Mouse (Mus musculus) embryonic facial prominence, embryonic 15.5 days (tissue): ENCODE measurements around the gene Rbm20. TPM values are rescaled to one million over a fixed set of nuclear protein-coding genes. Genes with fewer than 3 reads are reported as not detected.

Experiments
- ATAC-seq: fragments of 200-750 bp; cut with Nextera tagmentation; 2 replicates; pipeline ENCODE4 v1.8.0; 2017; ENCODE audit warnings: low read depth, moderate TSS enrichment; ENCODE audit not compliant: insufficient number of reproducible peaks, low FRiP score, low TSS enrichment
- H3K27ac ChIP-seq: fragments of 300-500 bp; sonication (generic); replicated peaks from 2 replicates; pipeline ENCODE4 v1.5.1; 2015; ENCODE audit warnings: mild to moderate bottlenecking, inconsistent platforms
- H3K27me3 ChIP-seq: fragments of 300-500 bp; sonication (generic); 2 replicates; pipeline ENCODE4 v1.6.1; 2015; ENCODE audit warnings: inconsistent platforms
- H3K36me3 ChIP-seq: fragments of 300-500 bp; sonication (generic); 2 replicates; pipeline ENCODE4 v1.6.1; 2015; ENCODE audit warnings: mild to moderate bottlenecking, inconsistent platforms
- H3K4me1 ChIP-seq: fragments of 300-500 bp; sonication (generic); 2 replicates; pipeline ENCODE4 v1.6.1; 2015; ENCODE audit warnings: inconsistent platforms
- H3K4me2 ChIP-seq: fragments of 300-500 bp; sonication (generic); replicated peaks from 2 replicates; pipeline ENCODE4 v1.6.1; 2015; ENCODE audit warnings: mild to moderate bottlenecking, inconsistent platforms
- H3K4me3 ChIP-seq: fragments of 300-500 bp; sonication (generic); replicated peaks from 2 replicates; pipeline ENCODE4 v1.5.1; 2015; ENCODE audit warnings: mild to moderate bottlenecking, inconsistent platforms
- H3K9ac ChIP-seq: fragments of 300-500 bp; sonication (generic); 2 replicates; pipeline ENCODE4 v1.6.1; 2015; ENCODE audit warnings: inconsistent platforms
- H3K9me3 ChIP-seq: fragments of 300-500 bp; sonication (generic); replicated peaks from 2 replicates; pipeline ENCODE4 v1.6.1; 2016; ENCODE audit warnings: inconsistent platforms
- WGBS: fragments of 180-500 bp; shearing (Covaris S2); methylation state at CpG from one replicate; pipeline ENCODE4 v1.1.7; 2015; 5-methylcytosine and 5-hydroxymethylcytosine counted together
- polyA plus RNA-seq: library from polyadenylated mRNA; unstranded; fragments of >200 nt; fragmentation: Nextera tagmentation; extraction: Ambion mirVana; gene quantifications from 2 replicates; pipeline ENCODE4 v1.2.1, GENCODE M21; 2015

Rbm20 gene
- polyA plus RNA-seq, 1 experiment from 2014 or later: 5.5 TPM

- Histone ChIP-seq H3K4me3 (no peak overlapping the region), H3K27me3 (no peaks in the 10 kb centered on the region), H3K9ac (no peak overlapping the region), H3K27ac (peak overlapping the region; percentile 80; the same call in 1 of the 2 replicates), H3K4me1 (peaks cover 27% of the 10 kb centered on the region), H3K9me3 (no peaks in the 10 kb centered on the region), H3K4me2 (no peak overlapping the region), H3K36me3 (no peaks in the 10 kb centered on the region)
- WGBS: 39% methylated on average over 6 of the region's 6 CpGs
- no peak for ATAC-seq
Observed at GRCm38 (mm10) chr19:53839837-53840236, 162.7 kb downstream of the Rbm20 start.

GRCm38 (mm10) chr19:53841915-53842314 is 164.8 kb downstream of the Rbm20 start:
- H3K27ac ChIP-seq: no peak overlapping the region
- H3K27me3 ChIP-seq: no peaks in the 10 kb centered on the region
- H3K9me3 ChIP-seq: no peaks in the 10 kb centered on the region
- H3K9ac ChIP-seq: no peak overlapping the region
- WGBS: 75% methylated on average over 8 of the region's 8 CpGs
- no peaks in the 10 kb centered on the region for H3K36me3 ChIP-seq
- ATAC-seq: no peak
- peaks cover 23% of the 10 kb centered on the region for H3K4me1 ChIP-seq
- H3K4me2 ChIP-seq: no peak overlapping the region
- H3K4me3 ChIP-seq: no peak overlapping the region

- ATAC-seq: no peak
- Histone ChIP-seq H3K36me3 (no peaks in the 10 kb centered on the region), H3K4me3 (no peak overlapping the region), H3K27me3 (no peaks in the 10 kb centered on the region), H3K4me2 (no peak overlapping the region), H3K9me3 (no peaks in the 10 kb centered on the region), H3K4me1 (peaks cover 18% of the 10 kb centered on the region), H3K9ac (no peak overlapping the region), H3K27ac (no peak overlapping the region)
- WGBS: 83% methylated on average over 8 of the region's 8 CpGs
Observed at GRCm38 (mm10) chr19:53843972-53844371, 166.9 kb downstream of the Rbm20 start.

GRCm38 (mm10) chr19:53848272-53848995 is 171.3 kb downstream of the Rbm20 start:
- Histone ChIP-seq H3K9ac (no peak overlapping the region), H3K9me3 (no peaks in the 10 kb centered on the region), H3K27ac (no peak overlapping the region), H3K4me2 (no peak overlapping the region), H3K27me3 (no peaks in the 10 kb centered on the region), H3K4me3 (no peak overlapping the region), H3K4me1 (peaks cover 40% of the 10 kb centered on the region), H3K36me3 (no peaks in the 10 kb centered on the region)
- ATAC-seq: no peak
- 76% methylated on average over 10 of the region's 10 CpGs for WGBS

GRCm38 (mm10) chr19:53850166-53850922 is 173.2 kb downstream of the Rbm20 start:
- Histone ChIP-seq H3K4me2 (peak overlapping the region; percentile 0; the same call in 1 of the 2 replicates), H3K27ac (peak overlapping the region; percentile 85), H3K27me3 (no peaks in the 10 kb centered on the region), H3K4me1 (peaks cover 48% of the 10 kb centered on the region), H3K9ac (no peak overlapping the region), H3K9me3 (no peaks in the 10 kb centered on the region), H3K36me3 (no peaks in the 10 kb centered on the region), H3K4me3 (no peak overlapping the region)
- 21% methylated on average over 18 of the region's 18 CpGs for WGBS
- 0 out of 2 replicates have a peak, but pooled peaks have one; percentile 16 for ATAC-seq

GRCm38 (mm10) chr19:53851352-53851751 is 174.2 kb downstream of the Rbm20 start:
- no peak overlapping the region for H3K9ac ChIP-seq
- H3K4me3 ChIP-seq: no peak overlapping the region
- no peak for ATAC-seq
- H3K27me3 ChIP-seq: no peaks in the 10 kb centered on the region
- no peaks in the 10 kb centered on the region for H3K9me3 ChIP-seq
- H3K4me1 ChIP-seq: peaks cover 54% of the 10 kb centered on the region
- no peaks in the 10 kb centered on the region for H3K36me3 ChIP-seq
- peak overlapping the region; percentile 85 for H3K27ac ChIP-seq
- no peak overlapping the region for H3K4me2 ChIP-seq
- 58% methylated on average over 13 of the region's 13 CpGs for WGBS

- 76% methylated on average over 14 of the region's 14 CpGs for WGBS
- ATAC-seq: no peak
Observed at GRCm38 (mm10) chr19:53851826-53852698, 175.0 kb downstream of the Rbm20 start.

GRCm38 (mm10) chr19:53852699-53853451 is 175.8 kb downstream of the Rbm20 start:
- Histone ChIP-seq H3K9ac (no peak overlapping the region), H3K36me3 (no peaks in the 10 kb centered on the region), H3K4me3 (no peak overlapping the region), H3K27me3 (no peaks in the 10 kb centered on the region), H3K27ac (peak overlapping the region; percentile 85), H3K4me1 (peaks cover 61% of the 10 kb centered on the region), H3K9me3 (no peaks in the 10 kb centered on the region), H3K4me2 (peak overlapping the region; percentile 32)
- 34% methylated on average over 15 of the region's 15 CpGs for WGBS
- ATAC-seq: peak; percentile 53

More at GRCm38 (mm10) chr19:53851826-53852698, 175.0 kb downstream of the Rbm20 start:
- no peaks in the 10 kb centered on the region for H3K9me3 ChIP-seq
- H3K36me3 ChIP-seq: no peaks in the 10 kb centered on the region
- no peak overlapping the region for H3K4me3 ChIP-seq
- peaks cover 54% of the 10 kb centered on the region for H3K4me1 ChIP-seq
- no peaks in the 10 kb centered on the region for H3K27me3 ChIP-seq
- peak overlapping the region; percentile 85 for H3K27ac ChIP-seq
- no peak overlapping the region for H3K9ac ChIP-seq
- H3K4me2 ChIP-seq: peak overlapping the region; percentile 32; the same call in 1 of the 2 replicates

- ATAC-seq: no peak
- no peak overlapping the region for H3K27ac ChIP-seq
Observed at GRCm38 (mm10) chr19:53854978-53855377, 177.9 kb downstream of the Rbm20 start.

GRCm38 (mm10) chr19:53855781-53856180 is 178.7 kb downstream of the Rbm20 start:
- ATAC-seq: no peak

More at GRCm38 (mm10) chr19:53854978-53855377, 177.9 kb downstream of the Rbm20 start:
- Histone ChIP-seq H3K4me2 (no peak overlapping the region), H3K27me3 (no peaks in the 10 kb centered on the region), H3K4me3 (no peak overlapping the region), H3K4me1 (peaks cover 76% of the 10 kb centered on the region), H3K9ac (no peak overlapping the region), H3K9me3 (no peaks in the 10 kb centered on the region), H3K36me3 (no peaks in the 10 kb centered on the region)
- 55% methylated on average over 4 of the region's 4 CpGs for WGBS

More at GRCm38 (mm10) chr19:53855781-53856180, 178.7 kb downstream of the Rbm20 start:
- Histone ChIP-seq H3K4me2 (no peak overlapping the region), H3K27ac (no peak overlapping the region), H3K9ac (no peak overlapping the region), H3K36me3 (no peaks in the 10 kb centered on the region), H3K9me3 (no peaks in the 10 kb centered on the region), H3K4me3 (no peak overlapping the region), H3K4me1 (peaks cover 75% of the 10 kb centered on the region), H3K27me3 (no peaks in the 10 kb centered on the region)
- 73% methylated on average over 5 of the region's 5 CpGs for WGBS
